Mouse (Mus musculus) intestine, embryonic 14.5 days (tissue): Measurements from ENCODE around the gene Slc5a5. TPM values are rescaled to one million over a fixed set of nuclear protein-coding genes. Genes with fewer than 3 reads are reported as not detected.

Source experiments
- ATAC-seq: fragments of 200-750 bp; cut with Nextera tagmentation; replicated peaks from 2 replicates; pipeline ENCODE4 v1.8.0; 2017; ENCODE audit warnings: low read depth, moderate number of reproducible peaks, moderate TSS enrichment, moderate library complexity; ENCODE audit not compliant: low FRiP score, low TSS enrichment
- DNase-seq: peaks from one replicate; pipeline ENCODE4 v3.0.0-alpha.2; 2018; ENCODE audit warnings: low spot score
- H3K27ac ChIP-seq: fragments of 300-500 bp; sonication (generic); 2 replicates; pipeline ENCODE4 v1.5.1; 2014; ENCODE audit warnings: low read depth, mild to moderate bottlenecking, control low read depth
- H3K27me3 ChIP-seq: fragments of 300-500 bp; sonication (generic); replicated peaks from 2 replicates; pipeline ENCODE4 v1.6.1; 2014; ENCODE audit warnings: low read length, control low read depth; ENCODE audit not compliant: control insufficient read depth, insufficient read depth
- H3K36me3 ChIP-seq: fragments of 300-500 bp; sonication (generic); 2 replicates; pipeline ENCODE4 v1.6.1; 2014; ENCODE audit warnings: low read length, control low read depth; ENCODE audit not compliant: control insufficient read depth, insufficient read depth
- H3K4me1 ChIP-seq: fragments of 300-500 bp; sonication (generic); replicated peaks from 2 replicates; pipeline ENCODE4 v1.6.1; 2014; ENCODE audit warnings: low read length, control low read depth, mixed read lengths; ENCODE audit not compliant: control insufficient read depth, insufficient read depth
- H3K4me2 ChIP-seq: fragments of 300-500 bp; sonication (generic); 2 replicates; pipeline ENCODE4 v1.6.1; 2014; ENCODE audit warnings: low read length
- H3K4me3 ChIP-seq: fragments of 300-500 bp; sonication (generic); 2 replicates; pipeline ENCODE4 v1.5.1; 2014; ENCODE audit warnings: low read depth, low read length, control low read depth, mixed read lengths
- H3K9ac ChIP-seq: fragments of 300-500 bp; sonication (generic); 2 replicates; pipeline ENCODE4 v1.6.1; 2014; ENCODE audit warnings: mild to moderate bottlenecking, low read length
- H3K9me3 ChIP-seq: fragments of 300-500 bp; sonication (generic); 2 replicates; pipeline ENCODE4 v1.6.1; 2016; ENCODE audit warnings: low read length, control low read depth; ENCODE audit not compliant: control insufficient read depth
- WGBS: fragments of 180-500 bp; shearing (Covaris S2); extraction: QIAGEN DNeasy Blood & Tissue Kit; methylation state at CpG from one replicate; pipeline ENCODE4 v1.1.7; 2014; 5-methylcytosine and 5-hydroxymethylcytosine counted together
- polyA plus RNA-seq: library from polyadenylated mRNA; unstranded; fragments of >200 nt; fragmentation: Nextera tagmentation; extraction: Ambion mirVana; gene quantifications from 2 replicates; pipeline ENCODE4 v1.2.1, GENCODE M21; 2014

Gene Slc5a5
- polyA plus RNA-seq, 1 experiment from 2014 or later, result 0.45 TPM

DNA sequence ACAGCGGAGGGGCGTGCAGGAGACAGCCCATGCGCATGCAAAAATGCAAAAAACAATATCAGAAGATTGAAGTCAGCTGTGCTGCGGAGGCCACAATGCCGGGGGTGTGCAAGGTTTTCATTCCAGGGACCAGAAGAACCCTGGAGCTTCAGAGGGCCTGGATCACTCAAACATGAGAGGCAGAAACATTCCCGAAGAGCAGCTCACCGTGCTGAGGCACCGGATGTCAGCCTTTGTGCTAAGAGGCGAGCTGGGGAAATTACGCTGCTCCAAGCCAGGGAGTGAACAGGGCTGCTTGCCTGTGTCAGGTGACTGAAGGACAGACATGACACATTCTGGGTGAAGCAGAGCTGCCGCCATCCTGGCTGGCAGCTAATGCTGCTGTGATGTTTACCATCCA, 12.0 kb downstream of the Slc5a5 start:
- Histone ChIP-seq H3K9ac (no peak overlapping the region), H3K4me3 (no peak overlapping the region), H3K4me2 (no peak overlapping the region), H3K4me1 (no peaks in the 10 kb centered on the region), H3K27me3 (no peaks in the 10 kb centered on the region), H3K9me3 (no peaks in the 10 kb centered on the region), H3K36me3 (no peaks in the 10 kb centered on the region), H3K27ac (peak overlapping the region; percentile 22; the same call in 1 of the 2 replicates)
- DNase-seq, result no peak
- no peak for ATAC-seq
- 27% methylated on average over 11 of the region's 11 CpGs for WGBS

DNA sequence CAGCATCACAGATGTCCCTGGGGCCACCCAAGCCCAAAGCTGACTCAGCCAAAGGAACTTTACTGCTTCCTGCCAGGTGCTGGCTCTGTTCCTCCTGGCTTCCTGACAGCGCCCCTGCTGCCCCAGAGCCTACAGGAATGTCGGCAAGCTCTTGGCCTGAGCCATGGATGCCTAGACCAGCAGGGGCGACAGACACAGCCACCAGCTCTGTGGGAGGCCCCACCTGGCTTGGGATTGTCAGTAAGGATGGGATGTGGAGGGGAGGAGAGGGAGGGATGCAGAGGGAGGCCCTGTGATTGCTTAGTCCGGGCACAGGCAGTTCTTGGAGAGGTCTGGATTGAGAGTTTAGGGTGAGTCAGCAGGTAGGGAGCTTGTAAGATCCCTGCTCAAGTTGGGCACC, 12.4 kb downstream of the Slc5a5 start:
- Histone ChIP-seq H3K27me3 (no peaks in the 10 kb centered on the region), H3K9ac (no peak overlapping the region), H3K27ac (peak overlapping the region; percentile 22; the same call in 1 of the 2 replicates), H3K36me3 (no peaks in the 10 kb centered on the region), H3K4me2 (no peak overlapping the region), H3K9me3 (no peaks in the 10 kb centered on the region), H3K4me1 (no peaks in the 10 kb centered on the region), H3K4me3 (no peak overlapping the region)
- 8% methylated on average over 4 of the region's 4 CpGs for WGBS
- DNase-seq, result no peak
- ATAC-seq, result no peak

- no peak for ATAC-seq
These were observed 13.1 kb downstream of the Slc5a5 start for GRCm38 (mm10) chr8:70879500-70879899.

DNA sequence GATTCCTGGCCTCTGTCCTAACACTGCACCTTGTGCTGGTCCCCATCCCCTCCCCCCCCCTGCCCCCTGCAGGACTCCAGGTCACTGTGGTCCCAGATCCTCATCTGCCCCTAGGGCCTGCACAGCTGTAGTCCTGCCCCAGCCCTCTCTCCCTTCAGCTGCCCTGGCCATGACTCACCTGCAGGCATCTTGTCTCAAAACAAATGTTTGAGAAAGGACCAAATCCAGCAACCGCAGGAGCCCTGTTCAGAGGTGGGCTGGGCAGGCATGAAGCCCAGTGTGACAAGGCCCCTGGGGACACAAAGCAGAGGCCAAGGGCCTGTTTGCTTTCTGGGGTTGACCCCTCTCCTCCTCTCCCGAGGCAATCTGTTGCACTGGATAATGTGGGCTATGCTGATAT, 14.4 kb downstream of the Slc5a5 start:
- H3K4me2 ChIP-seq, result no peak overlapping the region
- WGBS, result 45% methylated on average over 2 of the region's 2 CpGs
- no peak overlapping the region for H3K27ac ChIP-seq
- no peak for DNase-seq
- no peaks in the 10 kb centered on the region for H3K36me3 ChIP-seq
- no peaks in the 10 kb centered on the region for H3K4me1 ChIP-seq
- H3K9me3 ChIP-seq, result no peaks in the 10 kb centered on the region
- no peak overlapping the region for H3K4me3 ChIP-seq
- H3K27me3 ChIP-seq, result no peaks in the 10 kb centered on the region
- no peak for ATAC-seq
- no peak overlapping the region for H3K9ac ChIP-seq

More at GRCm38 (mm10) chr8:70879500-70879899, 13.1 kb downstream of the Slc5a5 start:
- 58% methylated on average over 4 of the region's 4 CpGs for WGBS
- H3K9ac ChIP-seq, result no peak overlapping the region
- no peak overlapping the region for H3K4me3 ChIP-seq
- H3K4me2 ChIP-seq, result no peak overlapping the region
- H3K9me3 ChIP-seq, result no peaks in the 10 kb centered on the region
- H3K36me3 ChIP-seq, result no peaks in the 10 kb centered on the region
- no peaks in the 10 kb centered on the region for H3K27me3 ChIP-seq
- H3K4me1 ChIP-seq, result no peaks in the 10 kb centered on the region
- DNase-seq, result no peak
- no peak overlapping the region for H3K27ac ChIP-seq

- Histone ChIP-seq H3K4me3 (no peak overlapping the region), H3K27me3 (no peaks in the 10 kb centered on the region), H3K27ac (no peak overlapping the region), H3K9ac (no peak overlapping the region), H3K4me2 (no peak overlapping the region), H3K36me3 (no peaks in the 10 kb centered on the region), H3K4me1 (no peaks in the 10 kb centered on the region; the same call in none of the 2 replicates), H3K9me3 (no peaks in the 10 kb centered on the region)
- ATAC-seq (no peak), DNase-seq (no peak)
- WGBS, result 44% methylated on average over 4 of the region's 4 CpGs
These were observed 16.2 kb downstream of the Slc5a5 start for GRCm38 (mm10) chr8:70876382-70876781.

DNA sequence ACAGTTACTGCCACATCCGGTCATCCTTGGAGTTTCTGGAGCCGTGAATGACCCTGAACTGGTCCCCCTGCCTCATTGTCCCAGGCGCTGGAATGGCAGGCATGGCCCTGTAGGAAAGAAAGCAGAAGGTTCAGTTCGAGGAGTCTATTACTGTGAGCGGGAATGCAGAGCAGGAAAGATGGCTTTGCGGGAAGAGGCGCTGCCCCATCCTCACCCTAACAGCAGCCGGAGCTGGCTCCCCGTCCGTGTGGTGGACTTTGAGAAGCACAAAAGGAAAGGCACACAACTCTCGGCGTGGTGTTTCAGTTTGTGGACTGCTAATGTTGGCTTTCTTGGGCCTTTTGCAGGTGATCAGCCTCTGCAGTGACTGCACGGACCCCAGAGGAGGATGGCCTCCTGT, 18.1 kb downstream of the Slc5a5 start:
- Histone ChIP-seq H3K4me1 (peaks cover under 1% of the 10 kb centered on the region), H3K27me3 (no peaks in the 10 kb centered on the region), H3K9me3 (no peaks in the 10 kb centered on the region), H3K36me3 (no peaks in the 10 kb centered on the region), H3K4me2 (no peak overlapping the region), H3K27ac (no peak overlapping the region), H3K9ac (no peak overlapping the region), H3K4me3 (no peak overlapping the region)
- DNase-seq (no peak), ATAC-seq (no peak)
- WGBS, result 93% methylated on average over 13 of the region's 13 CpGs

DNA sequence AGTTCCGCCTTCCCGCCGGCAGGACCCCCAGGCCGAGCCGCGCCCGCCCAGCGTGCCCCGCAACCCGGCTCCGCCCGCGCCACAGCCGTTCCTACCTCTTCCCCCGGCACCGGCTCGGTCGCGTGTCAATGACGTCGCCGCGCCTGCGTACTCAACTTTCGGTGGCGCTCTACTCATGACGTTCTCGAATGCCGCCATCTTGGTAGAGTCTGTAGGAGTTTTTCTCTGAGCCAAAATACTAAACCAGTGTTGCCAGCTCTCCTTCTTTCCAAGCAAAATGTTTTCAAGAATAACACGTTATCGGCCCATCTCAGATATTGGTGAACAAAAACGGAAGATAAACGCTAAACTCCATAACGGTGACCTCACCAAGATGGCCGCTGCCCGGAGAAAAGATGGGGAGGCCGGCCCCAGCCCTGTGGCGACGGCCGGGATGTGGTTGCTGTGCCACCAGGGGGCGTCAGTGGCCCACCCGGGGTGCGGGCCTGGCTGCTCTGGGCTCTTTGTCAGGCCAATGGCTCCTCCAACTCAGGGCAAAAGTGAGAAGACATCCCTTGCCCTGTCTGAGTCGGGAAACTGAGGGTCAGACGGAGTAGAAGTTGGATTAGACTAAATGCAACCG, 19.1 kb downstream of the Slc5a5 start, which contains the start of gene Ccdc124:
TSS of gene Ccdc124 (minus strand) at position 572 of the 622 bp plus-strand sequence.
- Histone ChIP-seq H3K4me2 (peak within 1 kb of the TSS; percentile 94), H3K9me3 (no peaks in the 10 kb centered on the region), H3K4me1 (peaks cover 10% of the 10 kb centered on the region), H3K36me3 (no peaks in the 10 kb centered on the region), H3K4me3 (peak within 1 kb of the TSS; percentile 85), H3K9ac (peak within 1 kb of the TSS; percentile 78), H3K27ac (peak within 1 kb of the TSS; percentile 88), H3K27me3 (no peaks in the 10 kb centered on the region)
- 1% methylated on average over 46 of the region's 46 CpGs for WGBS
- peak; percentile 88 for ATAC-seq
- peak; percentile 97 for DNase-seq

DNA sequence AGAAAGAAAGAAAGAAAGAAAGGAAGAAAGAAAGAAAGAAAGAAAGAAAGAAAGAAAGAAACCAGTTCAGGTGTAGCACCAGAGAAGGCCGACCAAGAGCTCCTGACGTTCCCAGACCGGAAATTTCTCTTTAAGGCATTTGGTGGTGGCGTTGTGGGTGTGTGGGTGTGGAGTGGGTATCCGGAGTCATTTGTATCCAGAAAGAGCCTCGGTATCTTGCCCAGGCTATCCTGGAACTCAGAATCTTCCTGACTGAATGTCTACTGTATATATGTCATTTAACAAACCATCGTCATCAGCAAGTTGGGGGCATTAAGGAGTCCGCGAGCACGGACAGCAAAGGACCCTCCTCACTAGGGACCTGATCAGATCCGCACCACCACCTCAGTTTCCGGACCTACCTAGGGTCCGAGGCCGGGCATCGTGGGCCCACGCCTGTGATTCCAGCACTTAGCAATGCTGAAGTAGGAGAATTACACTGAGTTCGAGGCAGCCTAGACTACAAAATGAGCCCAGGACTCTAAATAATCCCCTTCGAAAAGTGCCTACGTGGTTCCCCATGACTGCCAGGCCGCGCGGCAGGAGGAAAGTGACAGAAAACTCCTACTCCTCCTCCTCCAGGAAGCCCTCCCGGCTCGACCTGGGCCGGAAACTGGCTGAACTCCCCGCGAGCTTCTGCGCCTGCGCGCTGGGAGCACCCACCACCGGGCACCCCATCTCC, 19.8 kb downstream of the Slc5a5 start:
- DNase-seq, result no peak

More for the DNA sequence above, 19.8 kb downstream of the Slc5a5 start:
- Histone ChIP-seq H3K4me2 (peak overlapping the region; percentile 94), H3K4me1 (peaks cover 14% of the 10 kb centered on the region), H3K9me3 (no peaks in the 10 kb centered on the region), H3K27ac (peak overlapping the region; percentile 88), H3K36me3 (peaks cover 5% of the 10 kb centered on the region; the same call in 1 of the 2 replicates), H3K9ac (peak overlapping the region; percentile 78), H3K4me3 (peak overlapping the region; percentile 85), H3K27me3 (no peaks in the 10 kb centered on the region)
- WGBS, result 3% methylated on average over 31 of the region's 31 CpGs
- no peak for ATAC-seq
